Comparison of ENCODE assay signal across 14 mouse cellular contexts in the genomic region with DNA sequence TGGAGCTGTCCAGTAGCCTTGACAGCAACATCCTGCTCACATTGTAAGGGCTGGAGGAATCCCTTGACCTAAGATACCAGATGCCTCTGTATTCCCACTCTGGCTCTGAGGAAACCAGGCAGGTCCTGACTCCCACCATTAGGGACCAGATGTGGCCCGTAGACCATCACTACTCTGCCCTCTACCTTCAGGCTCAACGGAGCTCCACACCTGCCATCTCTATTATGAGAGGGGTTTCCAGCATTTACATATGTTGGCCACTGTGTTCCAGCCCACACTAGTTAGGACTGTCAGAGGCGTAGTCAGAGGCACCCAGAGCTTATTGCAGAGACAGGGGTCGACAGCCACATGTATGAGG. TPM values are rescaled to one million over a fixed set of nuclear protein-coding genes. Genes with fewer than 3 reads are reported as not detected.
A peak's percentile ranks its signal among the peaks of the same experiment; 100 is the strongest.
DNase-seq lines count a peak whose midpoint lies in the region; ATAC-seq and TF ChIP-seq lines count a peak whose summit lies in the region.
"Had no signal": no experiment of that assay in that cellular context is flagged by ENCODE, and none has a peak within 500 bp of the region (broad histone marks: within the 10 kb centered on the region; RNA-seq: fewer than 3 reads in every experiment).

No protein-coding gene starts in this region.

- H3K4me3 ChIP-seq in lung, embryonic 15.5 days, result no peak overlapping the region
- no peak overlapping the region for H3K4me3 ChIP-seq in hindbrain, embryonic 15.5 days
- no peak overlapping the region for H3K4me3 ChIP-seq in neural tube, embryonic 12.5 days
- H3K4me3 ChIP-seq in thymus, adult 2 months (ENCODE audit: control insufficient read depth, insufficient read depth, low read length), result no peak overlapping the region
- H3K4me3 ChIP-seq: heart, embryonic 12.5 days had no signal

- peak; percentile 5 for DNase-seq in embryo, embryonic 11 days
- no peak for DNase-seq in embryo, embryonic 9.5 days (ENCODE audit: extremely low spot score)
- DNase-seq in lung, postnatal 10 days, result no peak
- no peak for DNase-seq in adrenal gland, adult 18-20 months (ENCODE audit: low spot score in 2 of 2)
- no peak for DNase-seq in thymus, adult 2 months

- peak overlapping the region; percentile 41; the same call in 1 of the 2 replicates for H3K27ac ChIP-seq in lung, embryonic 15.5 days
- H3K27ac ChIP-seq in hindbrain, embryonic 15.5 days (replicated peaks), result no peak overlapping the region
- no peak overlapping the region for H3K27ac ChIP-seq in neural tube, embryonic 12.5 days
- no peak overlapping the region for H3K27ac ChIP-seq in thymus, adult 2 months (ENCODE audit: control insufficient read depth, insufficient read depth, low read length)

- ATAC-seq in lung, embryonic 15.5 days (ENCODE audit: borderline replicate concordance, extremely low read depth, low FRiP score, low TSS enrichment), result peak; percentile 22; the same call in 1 of the 2 replicates
- 0 out of 2 replicates have a peak, but pooled peaks have one; percentile 5 for ATAC-seq in hindbrain, embryonic 15.5 days (ENCODE audit: low FRiP score, low read depth)
- ATAC-seq in neural tube, embryonic 12.5 days (ENCODE audit: low FRiP score, low read depth), result peak; percentile 13; the same call in 1 of the 2 replicates
- ATAC-seq: Patski had no signal

- WGBS in lung, embryonic 15.5 days, result 51% methylated on average over 4 of the region's 4 CpGs
- WGBS in hindbrain, embryonic 15.5 days, result 46% methylated on average over 4 of the region's 4 CpGs
- 61% methylated on average over 4 of the region's 4 CpGs for WGBS in neural tube, embryonic 12.5 days
- 82% methylated on average over 4 of the region's 4 CpGs for WGBS in thymus, adult 2 months

- H3K36me3 ChIP-seq in lung, embryonic 15.5 days, result no peaks in the 10 kb centered on the region
- no peaks in the 10 kb centered on the region for H3K36me3 ChIP-seq in hindbrain, embryonic 15.5 days
- H3K36me3 ChIP-seq in neural tube, embryonic 12.5 days, result no peaks in the 10 kb centered on the region
- H3K36me3 ChIP-seq in thymus, adult 2 months (ENCODE audit: control insufficient read depth, insufficient read depth, low read length), result no peaks in the 10 kb centered on the region
- H3K36me3 ChIP-seq: heart, embryonic 12.5 days had no signal

- no peak overlapping the region for H3K9ac ChIP-seq in lung, embryonic 15.5 days
- H3K9ac ChIP-seq in hindbrain, embryonic 15.5 days, result no peak overlapping the region
- no peak overlapping the region for H3K9ac ChIP-seq in neural tube, embryonic 12.5 days
- H3K9ac ChIP-seq: heart, embryonic 12.5 days had no signal

- peaks cover 14% of the 10 kb centered on the region for H3K4me1 ChIP-seq in lung, embryonic 15.5 days
- H3K4me1 ChIP-seq in hindbrain, embryonic 15.5 days (replicated peaks), result peaks cover 10% of the 10 kb centered on the region
- peaks cover 8% of the 10 kb centered on the region for H3K4me1 ChIP-seq in neural tube, embryonic 12.5 days
- H3K4me1 ChIP-seq in thymus, adult 2 months (replicated peaks; ENCODE audit: control insufficient read depth, insufficient read depth, low read length), result no peaks in the 10 kb centered on the region

- TF ChIP-seq CTCF in thymus, adult 2 months (IDR thresholded peaks at IDR 0.05; ENCODE audit: borderline replicate concordance, control insufficient read depth, extremely low read depth, insufficient read depth, low read length, poor library complexity), result no peak

- H3K27me3 ChIP-seq in lung, embryonic 15.5 days, result peaks cover 13% of the 10 kb centered on the region
- H3K27me3 ChIP-seq in hindbrain, embryonic 15.5 days, result no peaks in the 10 kb centered on the region
- peaks cover 15% of the 10 kb centered on the region; the same call in 1 of the 2 replicates for H3K27me3 ChIP-seq in neural tube, embryonic 12.5 days (replicated peaks)
- no peaks in the 10 kb centered on the region for H3K27me3 ChIP-seq in thymus, adult 2 months (ENCODE audit: control insufficient read depth, insufficient read depth, low read length)
- H3K27me3 ChIP-seq: Patski had no signal

- TF ChIP-seq POLR2A in thymus, adult 2 months (IDR thresholded peaks at IDR 0.05; ENCODE audit: control insufficient read depth, extremely low read depth, insufficient read depth, low read length, poor library complexity), result no peak

- no peaks in the 10 kb centered on the region for H3K9me3 ChIP-seq in lung, embryonic 15.5 days
- no peaks in the 10 kb centered on the region for H3K9me3 ChIP-seq in hindbrain, embryonic 15.5 days
- no peaks in the 10 kb centered on the region for H3K9me3 ChIP-seq in neural tube, embryonic 12.5 days
- H3K9me3 ChIP-seq: heart, embryonic 12.5 days had no signal

- H3K4me2 ChIP-seq in lung, embryonic 15.5 days, result no peak overlapping the region
- H3K4me2 ChIP-seq in hindbrain, embryonic 15.5 days, result 0 out of 2 replicates have a peak overlapping the region, but pooled peaks have one; percentile 2
- peak overlapping the region; percentile 33; the same call in 1 of the 2 replicates for H3K4me2 ChIP-seq in neural tube, embryonic 12.5 days (replicated peaks)

RNA-seq across cellular contexts. Expression of gene Arf1, which starts 11.3 kb away (rescaled TPM):
- polyA plus RNA-seq in lung, embryonic 15.5 days (2015; fragmentation: Nextera tagmentation; extraction: Ambion mirVana), result 724 and 743 TPM in 2 replicates
- polyA plus RNA-seq in hindbrain, embryonic 15.5 days (2015; fragmentation: Nextera tagmentation; extraction: Ambion mirVana), result 620 and 653 TPM in 2 replicates
- polyA plus RNA-seq in neural tube, embryonic 12.5 days (2016; fragmentation: Nextera tagmentation; extraction: Ambion mirVana), result 623 and 633 TPM in 2 replicates
- total RNA-seq in adrenal gland, adult 18-20 months (2021), result 100 to 1,000 TPM; 407 to 488 TPM
- polyA plus RNA-seq in thymus, adult 2 months (2012; rRNA removed), result 503 and 561 TPM in 2 replicates

RNA-seq across cellular contexts. Expression of gene 2310033P09Rik, which starts 31.3 kb away (rescaled TPM):
- 31.9 and 32.3 TPM in 2 replicates for polyA plus RNA-seq in lung, embryonic 15.5 days (2015; fragmentation: Nextera tagmentation; extraction: Ambion mirVana)
- 27.7 and 28.6 TPM in 2 replicates for polyA plus RNA-seq in hindbrain, embryonic 15.5 days (2015; fragmentation: Nextera tagmentation; extraction: Ambion mirVana)
- 30.1 and 30.5 TPM in 2 replicates for polyA plus RNA-seq in neural tube, embryonic 12.5 days (2016; fragmentation: Nextera tagmentation; extraction: Ambion mirVana)
- total RNA-seq in adrenal gland, adult 18-20 months (2021), result 10 to 100 TPM; 20.4 to 27.1 TPM
- 30.0 and 30.5 TPM in 2 replicates for polyA plus RNA-seq in thymus, adult 2 months (2012; rRNA removed)

RNA-seq across cellular contexts. Expression of gene Mrpl55, which starts 37.1 kb away (rescaled TPM):
- 89.6 and 92.6 TPM in 2 replicates for polyA plus RNA-seq in lung, embryonic 15.5 days (2015; fragmentation: Nextera tagmentation; extraction: Ambion mirVana)
- polyA plus RNA-seq in hindbrain, embryonic 15.5 days (2015; fragmentation: Nextera tagmentation; extraction: Ambion mirVana), result 93.3 and 103 TPM in 2 replicates
- polyA plus RNA-seq in neural tube, embryonic 12.5 days (2016; fragmentation: Nextera tagmentation; extraction: Ambion mirVana), result 88.0 and 91.1 TPM in 2 replicates
- total RNA-seq in adrenal gland, adult 18-20 months (2021), result 10 to 100 TPM; 50.6 to 58.9 TPM
- polyA plus RNA-seq in thymus, adult 2 months (2012; rRNA removed), result 40.2 and 42.0 TPM in 2 replicates

RNA-seq across cellular contexts. Expression of gene Guk1, which starts 47.4 kb away (rescaled TPM):
- 131 and 141 TPM in 2 replicates for polyA plus RNA-seq in lung, embryonic 15.5 days (2015; fragmentation: Nextera tagmentation; extraction: Ambion mirVana)
- polyA plus RNA-seq in hindbrain, embryonic 15.5 days (2015; fragmentation: Nextera tagmentation; extraction: Ambion mirVana), result 245 and 247 TPM in 2 replicates
- polyA plus RNA-seq in neural tube, embryonic 12.5 days (2016; fragmentation: Nextera tagmentation; extraction: Ambion mirVana), result 111 and 113 TPM in 2 replicates
- total RNA-seq in adrenal gland, adult 18-20 months (2021), result 10 to 100 TPM; 57.3 to 71.5 TPM
- 56.8 and 79.8 TPM in 2 replicates for polyA plus RNA-seq in thymus, adult 2 months (2012; rRNA removed)

RNA-seq across cellular contexts. Expression of gene Wnt3a, which starts 51.1 kb away (rescaled TPM):
- 0.08 and 0.14 TPM in 2 replicates for polyA plus RNA-seq in lung, embryonic 15.5 days (2015; fragmentation: Nextera tagmentation; extraction: Ambion mirVana)
- polyA plus RNA-seq in hindbrain, embryonic 15.5 days (2015; fragmentation: Nextera tagmentation; extraction: Ambion mirVana), result 0.94 and 1.5 TPM in 2 replicates
- polyA plus RNA-seq in neural tube, embryonic 12.5 days (2016; fragmentation: Nextera tagmentation; extraction: Ambion mirVana), result 3.4 and 4.1 TPM in 2 replicates
- not detected for total RNA-seq in adrenal gland, adult 18-20 months (2021)
- 0.28 TPM in 1 of 2 replicates, not detected in the other for polyA plus RNA-seq in thymus, adult 2 months (2012; rRNA removed)
- total RNA-seq: gastrocnemius, postnatal 10 days; layer of hippocampus, postnatal 14 days; left cerebral cortex, postnatal 4 days had no signal
- polyA plus RNA-seq: liver, embryonic 16.5 days; Patski had no signal
